Mouse (Mus musculus) cortical plate, adult 2 months (tissue): ENCODE data around the gene Rbm24. TPM values are rescaled to one million over a fixed set of nuclear protein-coding genes. Genes with fewer than 3 reads are reported as not detected.

Experiments
- H3K27ac ChIP-seq: fragments of 200-500 bp; 2 replicates; pipeline ENCODE4 v1.5.1; 2012; ENCODE audit warnings: low read length, control low read depth, inconsistent platforms; ENCODE audit not compliant: insufficient read depth
- H3K4me1 ChIP-seq: fragments of 200-500 bp; 2 replicates; pipeline ENCODE4 v1.6.1; 2011; ENCODE audit warnings: low read length; ENCODE audit not compliant: control insufficient read depth, insufficient read depth
- H3K4me3 ChIP-seq: fragments of 200-500 bp; 2 replicates; pipeline ENCODE4 v1.5.1; 2011; ENCODE audit warnings: mild to moderate bottlenecking, low read length, control low read depth; ENCODE audit not compliant: insufficient read depth
- CTCF ChIP-seq: fragments of 200-500 bp; IDR thresholded peaks from 2 replicates; pipeline ENCODE4 v1.5.1; 2011; ENCODE audit warnings: mild to moderate bottlenecking, control low read depth, low read length; ENCODE audit not compliant: insufficient read depth; ENCODE audit errors: extremely low read depth
- POLR2A ChIP-seq: fragments of 200-500 bp; IDR thresholded peaks from 2 replicates; pipeline ENCODE4 v1.6.1; 2011; ENCODE audit warnings: mild to moderate bottlenecking, low read length, control low read depth; ENCODE audit not compliant: insufficient read depth; ENCODE audit errors: extremely low read depth
- polyA plus RNA-seq: library from polyadenylated mRNA; depleted of rRNA; stranded (reverse); fragments of >200 nt; gene quantifications from 2 replicates; pipeline ENCODE4 v1.2.3, GENCODE M21; 2012; rRNA removed

Rbm24 gene
- polyA plus RNA-seq, 1 experiment = 16.5 TPM

DNA sequence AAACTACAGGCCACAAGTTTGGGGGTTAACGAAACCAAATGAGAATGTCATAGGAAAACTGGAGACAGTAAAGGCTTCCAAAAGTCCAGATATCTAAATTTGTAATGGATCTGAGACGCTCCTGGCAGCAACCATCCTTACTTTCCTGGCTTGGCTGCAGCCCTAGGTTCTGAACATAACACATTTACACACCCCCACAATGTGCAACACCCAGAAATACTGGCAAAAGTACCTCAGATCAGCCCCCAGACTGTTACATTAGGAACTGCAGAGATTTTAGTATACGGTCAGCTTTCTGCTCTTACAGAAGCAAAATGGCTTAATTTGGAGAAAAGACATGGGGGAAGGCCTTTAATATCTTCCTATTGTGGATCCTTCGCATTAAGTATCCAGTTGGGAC, 44.0 kb downstream of the Rbm24 start:
- Histone ChIP-seq H3K4me1 (peaks cover 2% of the 10 kb centered on the region; the same call in 1 of the 2 replicates), H3K4me3 (no peak overlapping the region)
- TF ChIP-seq CTCF (no peak), POLR2A (no peak)

DNA sequence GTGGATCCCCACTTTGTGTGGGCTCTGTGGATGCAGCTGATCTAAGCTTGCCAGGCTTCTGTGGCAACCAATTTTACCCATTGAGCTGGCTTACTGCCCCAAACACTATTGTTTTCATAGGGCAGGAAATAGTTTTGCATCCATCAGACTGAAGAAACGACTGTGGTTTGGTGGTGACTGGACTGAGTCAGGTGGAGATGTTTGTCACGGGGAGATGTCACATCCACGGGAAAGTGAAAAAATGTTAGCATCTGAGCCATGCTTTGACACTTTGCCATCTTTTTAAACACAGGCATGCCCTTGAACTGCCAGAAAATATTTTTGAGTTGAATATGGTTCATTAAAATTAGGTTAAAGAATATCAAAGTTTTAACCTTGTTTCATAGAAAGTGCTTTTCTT, 45.5 kb downstream of the Rbm24 start:
- peaks cover 2% of the 10 kb centered on the region; the same call in 1 of the 2 replicates for H3K4me1 ChIP-seq
- H3K27ac ChIP-seq = no peak overlapping the region
- no peak for TF ChIP-seq POLR2A
- H3K4me3 ChIP-seq = no peak overlapping the region

More for the DNA sequence above, 44.0 kb downstream of the Rbm24 start:
- no peak overlapping the region for H3K27ac ChIP-seq

DNA sequence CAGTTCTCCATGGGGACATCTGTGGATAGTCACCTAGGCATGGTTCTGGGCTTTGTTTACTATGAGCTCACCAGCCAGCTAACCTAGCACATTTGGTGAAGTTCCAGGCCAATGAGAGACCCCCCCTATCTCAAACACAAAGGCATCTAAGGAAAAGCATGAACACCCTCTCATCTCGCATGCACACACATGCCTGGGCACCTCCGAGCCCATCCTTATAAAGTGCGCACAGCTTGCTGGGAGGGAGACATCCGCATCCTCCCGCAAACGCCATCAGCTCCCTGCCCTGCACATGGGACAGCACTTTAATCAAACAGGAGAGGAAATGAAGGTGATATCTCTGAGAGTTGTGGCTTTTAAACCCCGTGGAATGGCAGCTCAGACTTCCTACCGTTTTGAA, 50.0 kb downstream of the Rbm24 start:
- peaks cover 2% of the 10 kb centered on the region; the same call in 1 of the 2 replicates for H3K4me1 ChIP-seq
- TF ChIP-seq CTCF = no peak
- no peak for TF ChIP-seq POLR2A
- H3K4me3 ChIP-seq = no peak overlapping the region
- H3K27ac ChIP-seq = no peak overlapping the region

DNA sequence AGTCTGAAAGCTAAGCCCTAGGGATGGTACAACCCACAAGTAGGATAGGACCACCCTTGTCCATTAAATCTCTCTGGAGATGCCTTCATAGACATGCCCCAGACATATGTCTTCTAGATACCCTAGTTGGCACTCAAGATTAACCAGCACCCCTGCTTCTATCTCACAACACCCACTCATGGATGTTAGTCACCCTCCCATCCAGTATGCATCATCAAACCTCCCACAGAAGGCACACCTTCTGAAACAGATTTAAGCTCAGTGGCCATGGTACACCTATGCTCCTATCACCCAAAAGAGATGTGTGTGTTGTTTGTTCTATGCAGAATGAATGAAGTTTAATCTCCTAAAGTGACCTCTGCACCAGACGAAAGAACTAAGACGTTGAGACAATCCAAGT, 51.3 kb downstream of the Rbm24 start:
- TF ChIP-seq CTCF (no peak), POLR2A (no peak)
- peaks cover 2% of the 10 kb centered on the region; the same call in 1 of the 2 replicates for H3K4me1 ChIP-seq
- H3K4me3 ChIP-seq = no peak overlapping the region
- no peak overlapping the region for H3K27ac ChIP-seq

Other genes starting within 250 kb of the Rbm24 start
- 0.29 TPM in 1 of 2 replicates, not detected in the other for gene Stmnd1, start 144.7 kb upstream of the Rbm24 start, polyA plus RNA-seq
- 213 and 221 TPM in 2 replicates for gene Cap2, start 83.4 kb downstream of the Rbm24 start, polyA plus RNA-seq